Mouse (Mus musculus): ENCODE measurements around the gene Tnfrsf11a.
"Not testable (repeated sequence)": the region's sequence is repeated elsewhere in the genome, so short reads cannot be mapped to it uniquely, and the experiment has no call there.

Gene Tnfrsf11a

GRCm38 (mm10) chr1:105780457-105781364, at the start of gene Tnfrsf11a:
Gene Tnfrsf11a (plus strand): TSS chr1:105780718.
- DNase-seq, result peak; percentile 72 to 76

GRCm38 (mm10) chr1:105735318-105735717, 45.2 kb upstream of the Tnfrsf11a start:
- DNase-seq, result no peak

GRCm38 (mm10) chr1:105738334-105738733, 42.2 kb upstream of the Tnfrsf11a start:
- DNase-seq, result no peak

GRCm38 (mm10) chr1:105739493-105739892, 41.0 kb upstream of the Tnfrsf11a start:
- no peak for DNase-seq

GRCm38 (mm10) chr1:105742481-105742880, 38.0 kb upstream of the Tnfrsf11a start:
- DNase-seq, result no peak

GRCm38 (mm10) chr1:105746444-105746843, 34.1 kb upstream of the Tnfrsf11a start:
- DNase-seq, result no peak

GRCm38 (mm10) chr1:105746858-105747596, 33.5 kb upstream of the Tnfrsf11a start:
- no peak for DNase-seq

- DNase-seq, result no peak
These were observed 32.3 kb upstream of the Tnfrsf11a start for GRCm38 (mm10) chr1:105748091-105748799.

GRCm38 (mm10) chr1:105752196-105752595, 28.3 kb upstream of the Tnfrsf11a start:
- DNase-seq, result no peak

GRCm38 (mm10) chr1:105752944-105753343, 27.6 kb upstream of the Tnfrsf11a start:
- no peak for DNase-seq

GRCm38 (mm10) chr1:105758798-105759197, 21.7 kb upstream of the Tnfrsf11a start:
- DNase-seq, result no peak

GRCm38 (mm10) chr1:105759422-105760165, 20.9 kb upstream of the Tnfrsf11a start:
- no peak for DNase-seq

- no peak for DNase-seq
These were observed 14.9 kb upstream of the Tnfrsf11a start for GRCm38 (mm10) chr1:105765586-105765985.

GRCm38 (mm10) chr1:105766099-105766498, 14.4 kb upstream of the Tnfrsf11a start:
- DNase-seq, result not testable (repeated sequence)

GRCm38 (mm10) chr1:105768397-105768796, 12.1 kb upstream of the Tnfrsf11a start:
- no peak for DNase-seq

- DNase-seq, result no peak
These were observed 9.8 kb upstream of the Tnfrsf11a start for GRCm38 (mm10) chr1:105770685-105771084.

- DNase-seq, result no peak
These were observed 4.1 kb upstream of the Tnfrsf11a start for GRCm38 (mm10) chr1:105776426-105776825.

- peak in 1 of 2 experiments; percentile 32 for DNase-seq
These were observed 450 bp upstream of the Tnfrsf11a start for GRCm38 (mm10) chr1:105780079-105780456.

GRCm38 (mm10) chr1:105781391-105782146, 1.1 kb downstream of the Tnfrsf11a start:
- peak; percentile 25 to 42 for DNase-seq

- DNase-seq, result no peak
These were observed 3.9 kb downstream of the Tnfrsf11a start for GRCm38 (mm10) chr1:105784257-105785016.

GRCm38 (mm10) chr1:105785146-105785545, 4.6 kb downstream of the Tnfrsf11a start:
- no peak for DNase-seq

Data from cerebellum, postnatal 36 days (tissue).